Mouse (Mus musculus): ENCODE data around the gene Mpg.

DNA sequence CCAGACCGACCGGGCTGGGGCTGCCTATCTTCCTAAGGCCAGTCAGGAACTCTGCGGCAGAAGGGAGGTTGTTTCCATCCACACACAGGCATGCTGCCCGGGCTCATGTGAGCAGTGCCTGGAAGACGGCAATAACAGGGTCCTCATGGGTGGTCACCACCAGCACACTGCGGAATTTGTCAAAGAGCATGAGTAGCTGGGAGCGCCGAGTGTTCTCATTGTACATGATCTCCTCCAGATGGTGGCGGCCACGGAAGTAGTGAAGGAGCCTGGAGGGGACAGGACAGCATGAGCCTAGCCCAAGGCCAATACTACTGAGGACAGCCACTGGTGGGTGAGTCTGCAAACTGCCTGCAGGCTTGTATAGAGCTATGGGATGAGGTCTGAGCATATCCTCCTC is 6.5 kb downstream of the Mpg start:
- TF ChIP-seq CTCF (IDR thresholded peaks at IDR 0.05; ENCODE audit: extremely low read depth, insufficient read length, insufficient replicate concordance, low read depth, low read length) (no peak), POLR2A (IDR thresholded peaks at IDR 0.05; ENCODE audit: low read depth, low read length) (no peak)
